Mouse (Mus musculus) yolk sac, embryonic 10.5 days (tissue): ENCODE results near the gene Acaca.

ENCODE experiments used
- DNase-seq: peaks from one replicate; pipeline ENCODE4 v3.0.0-alpha.2; 2017; ENCODE audit warnings: low spot score

Acaca gene

GRCm38 (mm10) chr11:84150884-84151283 lies 21.4 kb downstream of the Acaca start:
- no peak for DNase-seq

DNA sequence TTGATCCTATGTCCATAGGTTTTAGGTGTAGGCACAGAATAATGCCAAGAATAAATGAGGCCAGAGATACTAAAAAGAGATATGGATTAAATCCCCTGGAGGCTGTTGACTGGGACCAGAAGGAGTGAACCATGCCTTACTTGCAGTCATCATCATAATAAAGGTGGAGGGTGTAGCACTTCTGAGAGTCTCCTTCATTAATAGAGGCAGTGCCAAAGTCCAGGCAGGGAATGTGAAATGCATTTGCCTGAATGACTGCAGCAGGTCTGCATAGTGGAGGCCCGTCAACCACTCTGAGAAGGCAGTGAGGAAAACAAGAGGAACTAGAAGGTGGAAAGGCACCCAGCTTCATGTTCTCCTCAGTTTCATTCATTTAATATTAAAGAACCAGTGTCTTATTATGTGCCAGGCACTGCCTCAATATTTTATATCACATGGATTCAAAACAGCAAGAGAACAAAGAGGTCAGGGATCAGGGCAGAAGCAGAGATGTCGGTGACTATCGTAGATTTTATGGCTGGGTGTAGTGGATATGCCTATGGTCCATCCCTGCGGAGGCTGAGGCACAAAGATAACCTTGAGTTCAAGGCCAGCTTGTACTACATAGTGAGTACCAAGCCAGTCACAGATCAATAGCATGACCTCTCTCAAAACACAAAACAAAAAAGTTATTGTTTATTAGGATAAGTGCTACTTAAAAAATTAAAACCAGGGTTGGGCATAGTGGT lies 27.2 kb downstream of the Acaca start:
- no peak for DNase-seq

DNA sequence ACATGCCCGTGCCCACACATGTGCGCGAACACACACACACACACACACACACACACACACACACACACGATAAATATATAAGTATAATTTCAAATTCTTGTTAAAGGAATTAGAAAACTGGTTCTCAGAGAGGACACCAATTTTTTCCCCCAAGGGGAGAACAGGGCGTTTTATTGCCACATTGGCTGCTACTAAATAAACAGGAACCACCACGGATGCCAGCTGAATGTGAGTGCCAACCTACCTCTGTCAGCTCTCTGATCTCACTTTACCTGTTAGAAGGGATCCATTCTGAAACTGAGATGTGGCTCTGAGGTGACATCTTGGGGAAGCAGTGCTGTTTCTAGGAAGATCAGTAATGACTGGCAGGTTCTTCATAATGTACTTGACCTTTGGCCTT lies 34.7 kb downstream of the Acaca start:
- no peak for DNase-seq

- DNase-seq = peak; percentile 29
Observed at GRCm38 (mm10) chr11:84164561-84164960, 35.1 kb downstream of the Acaca start.

GRCm38 (mm10) chr11:84167046-84167526 lies 37.6 kb downstream of the Acaca start, which contains the start of gene Gm11437:
TSS of gene Gm11437 (minus strand) at chr11:84167476.
- no peak for DNase-seq

DNA sequence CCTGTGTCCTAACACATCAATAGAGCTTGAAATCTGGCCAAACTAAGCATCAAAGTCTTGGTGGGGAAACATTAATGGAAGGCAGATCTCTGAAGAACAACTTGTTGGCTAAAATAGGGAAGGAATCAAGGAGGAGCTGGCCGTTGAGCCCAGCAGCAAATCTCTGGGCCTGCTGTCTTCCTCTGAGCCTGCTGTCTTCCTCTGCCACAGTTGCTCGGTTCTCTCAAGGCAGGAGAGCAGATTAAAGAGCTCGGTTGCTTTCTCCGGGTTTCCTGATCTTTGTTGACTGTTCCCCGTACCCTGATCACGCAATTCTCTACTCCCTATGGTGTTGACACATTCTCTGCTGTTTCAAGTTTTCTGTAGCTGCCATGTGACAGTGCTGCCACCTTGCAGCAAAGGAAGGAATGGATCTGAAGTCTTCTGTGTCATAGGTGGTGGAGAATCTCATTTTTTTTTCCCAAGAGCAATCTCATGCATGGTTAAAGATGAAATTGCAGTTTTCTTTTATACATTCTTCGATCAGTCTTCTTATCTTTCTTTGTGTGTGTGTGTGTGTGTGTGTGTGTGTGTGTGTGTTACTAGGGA lies 39.3 kb downstream of the Acaca start:
- peak; percentile 58 for DNase-seq

DNA sequence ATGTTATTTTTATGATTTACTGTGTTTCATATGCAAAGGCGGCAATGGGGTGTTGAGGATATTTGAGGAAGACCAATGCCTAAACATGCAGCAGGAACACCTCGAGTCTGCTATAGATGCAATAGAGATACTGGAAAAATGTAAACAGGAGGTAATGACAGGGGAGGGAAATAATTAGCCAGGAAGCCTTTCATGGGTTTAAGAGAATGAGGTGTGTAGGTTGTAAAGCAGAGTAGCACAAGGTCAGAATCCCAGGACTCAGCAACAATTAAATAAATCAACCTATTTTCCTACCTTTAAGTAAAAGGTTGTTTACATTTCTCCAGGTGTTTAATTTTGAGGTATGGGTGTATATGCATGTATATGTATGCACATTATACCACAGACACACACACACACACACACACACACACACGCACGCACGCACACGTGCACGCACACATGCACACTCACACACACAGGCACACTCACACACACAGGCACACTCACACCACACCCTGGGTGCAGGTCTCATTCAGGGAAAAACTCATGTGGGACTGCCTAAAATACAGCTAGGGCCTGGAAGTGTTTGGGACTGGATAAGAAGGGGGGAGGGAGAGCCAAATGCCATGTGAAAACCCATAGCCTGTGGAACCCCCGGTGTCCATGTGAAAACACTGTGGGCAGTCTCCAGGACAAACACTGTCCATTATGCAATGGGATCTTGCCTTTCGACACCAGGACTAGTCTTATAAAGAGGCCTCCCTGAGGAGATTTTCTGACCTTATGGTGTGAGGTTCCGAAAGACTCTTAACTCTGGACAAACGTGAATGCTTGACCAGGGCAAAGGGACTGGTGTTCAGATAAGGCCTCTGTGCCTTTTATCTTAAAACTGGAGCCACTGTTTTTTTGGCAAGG lies 43.3 kb downstream of the Acaca start:
- no peak for DNase-seq

DNA sequence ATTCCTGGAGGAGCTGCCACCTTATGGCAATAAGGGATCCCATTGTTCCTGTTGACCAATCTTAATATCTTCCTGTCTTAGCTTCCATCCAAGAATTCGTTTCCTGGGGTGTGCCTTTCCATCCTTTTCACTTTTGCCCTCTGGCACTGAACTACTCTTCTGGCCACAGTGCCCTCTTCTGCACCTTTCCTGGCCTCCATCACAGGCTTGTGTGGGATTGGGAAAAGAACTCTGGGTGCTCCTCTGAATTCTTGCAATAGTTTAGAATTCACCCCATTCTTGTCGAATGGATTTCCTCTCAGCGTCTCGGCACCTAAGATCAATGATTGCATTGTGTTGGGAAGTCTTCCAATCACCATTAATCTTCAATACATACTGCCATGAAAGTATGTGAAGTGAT lies 49.1 kb downstream of the Acaca start:
- DNase-seq = no peak

- peak; percentile 96 for DNase-seq
Observed at GRCm38 (mm10) chr11:84179226-84179953, 49.9 kb downstream of the Acaca start.

GRCm38 (mm10) chr11:84179954-84180598 lies 50.6 kb downstream of the Acaca start:
- peak; percentile 86 for DNase-seq

DNA sequence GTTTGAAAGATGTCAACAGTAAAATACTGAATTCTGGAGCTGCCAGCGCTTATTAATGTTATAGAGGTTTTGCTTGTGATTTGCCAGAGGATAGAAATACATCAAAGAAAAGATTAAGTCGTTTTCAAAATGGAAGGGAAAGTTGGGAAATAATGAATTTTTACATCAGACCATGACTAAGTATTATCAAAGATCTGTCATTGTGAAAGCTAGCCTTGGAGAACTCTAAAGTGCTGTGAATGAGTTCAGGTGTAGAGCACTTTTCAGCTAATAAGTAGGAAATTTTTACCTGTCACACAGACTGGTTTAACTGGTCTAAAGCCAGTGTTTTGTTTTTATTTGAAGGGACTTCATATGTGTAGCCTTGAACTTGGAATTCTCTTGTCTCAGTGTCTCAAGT lies 51.8 kb downstream of the Acaca start:
- no peak for DNase-seq

DNA sequence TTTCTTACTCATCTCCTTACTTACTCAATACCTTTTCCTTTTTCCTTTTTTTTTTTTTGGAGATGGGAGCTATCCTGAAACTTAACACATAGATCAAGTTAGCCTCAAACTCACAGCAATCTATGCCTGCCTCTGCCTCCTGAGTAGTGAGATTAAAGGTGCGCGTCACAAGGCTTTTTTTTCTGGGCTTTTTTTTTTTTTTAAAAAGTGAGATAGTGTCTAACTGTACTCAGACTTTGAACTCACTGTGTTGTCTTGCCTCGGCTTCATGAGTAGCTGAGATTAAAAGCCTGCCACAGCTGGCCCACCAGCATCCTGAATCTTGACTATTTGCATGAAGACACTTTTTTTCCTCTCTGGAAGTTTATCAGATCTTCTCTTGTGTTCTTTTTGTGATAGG lies 59.1 kb downstream of the Acaca start:
- DNase-seq = no peak

DNA sequence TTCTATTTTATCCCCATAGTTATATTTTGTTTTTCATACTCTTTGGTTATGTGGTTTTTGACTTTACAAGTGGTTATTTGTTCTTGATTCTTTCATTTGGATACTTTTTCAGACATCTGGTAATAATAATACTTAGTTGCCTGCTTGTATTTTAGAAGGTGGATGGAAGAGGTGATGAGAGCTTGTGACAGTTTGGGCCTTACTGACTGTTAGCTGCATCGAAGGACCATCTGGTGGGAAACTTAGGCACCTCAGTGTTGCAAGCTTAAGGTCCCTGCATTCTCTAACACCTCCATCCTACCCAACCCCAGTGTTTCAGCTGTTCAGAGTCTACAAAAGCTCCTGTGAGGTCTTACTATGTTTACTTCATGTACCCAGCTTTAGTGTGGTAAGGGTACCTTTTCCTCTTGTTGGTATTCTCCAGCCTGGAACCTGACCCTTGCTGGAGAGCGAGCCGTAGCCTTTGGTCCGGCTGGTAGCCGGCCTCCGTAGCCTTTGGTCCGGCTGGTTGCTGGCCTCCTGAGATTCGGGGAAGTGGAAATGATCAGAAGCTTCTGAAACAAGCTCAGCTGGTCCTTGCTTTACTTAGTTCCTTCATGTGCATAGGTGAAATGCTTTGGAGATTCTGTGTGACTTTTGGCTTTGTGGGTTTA lies 61.2 kb downstream of the Acaca start:
- DNase-seq = no peak

DNA sequence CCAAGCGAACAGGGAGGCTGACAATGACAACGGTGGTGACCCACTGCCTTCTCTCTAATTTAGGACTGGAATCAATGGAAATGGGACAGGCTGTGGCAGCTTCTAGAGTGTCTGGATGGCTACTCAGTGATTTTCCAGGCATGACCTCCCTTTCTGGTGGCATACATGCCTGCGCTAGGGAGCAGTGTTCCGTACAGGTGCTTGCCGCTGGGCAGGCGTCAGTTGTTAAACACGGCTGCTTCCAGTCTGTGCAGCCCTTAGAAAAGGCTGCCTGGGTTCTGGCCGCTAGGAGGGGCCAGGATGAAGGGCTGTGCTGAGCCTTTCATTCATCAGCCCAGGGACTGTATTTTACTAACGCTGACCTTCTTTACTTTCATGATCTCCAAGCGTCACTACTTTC lies 63.8 kb downstream of the Acaca start:
- no peak for DNase-seq

- DNase-seq = no peak
Observed at GRCm38 (mm10) chr11:84194751-84195150, 65.3 kb downstream of the Acaca start.

GRCm38 (mm10) chr11:84197607-84198402 lies 68.3 kb downstream of the Acaca start:
- no peak for DNase-seq

GRCm38 (mm10) chr11:84205776-84206175 lies 76.3 kb downstream of the Acaca start:
- no peak for DNase-seq

GRCm38 (mm10) chr11:84210876-84211275 lies 81.4 kb downstream of the Acaca start:
- DNase-seq = no peak

DNA sequence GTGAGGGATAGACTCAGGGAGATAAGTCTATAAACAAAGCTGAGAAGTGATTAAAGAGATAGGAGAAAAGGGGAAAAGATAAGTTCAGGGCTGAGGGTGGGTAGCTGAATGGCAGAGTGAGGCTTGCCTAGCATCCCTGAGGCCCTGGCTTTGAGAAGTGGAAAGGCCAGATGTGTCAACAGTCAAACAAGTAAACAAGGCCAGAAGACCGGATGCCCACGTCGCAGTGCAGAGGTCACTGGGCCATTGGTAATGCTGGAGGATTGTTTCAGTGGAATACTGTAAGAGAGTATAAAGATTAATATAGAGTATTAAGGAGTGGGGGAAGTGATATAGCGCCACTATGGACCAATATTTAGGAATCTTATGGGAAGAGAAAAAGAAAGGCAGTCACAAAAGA lies 89.5 kb downstream of the Acaca start:
- DNase-seq = no peak

GRCm38 (mm10) chr11:84243562-84243961 lies 114.1 kb downstream of the Acaca start:
- peak; percentile 14 for DNase-seq
